Comparison of ENCODE assay signal across 8 mouse cellular contexts in genomic region chr8:64204167-64204566, GRCm38 (mm10). TPM values are rescaled to one million over a fixed set of nuclear protein-coding genes. Genes with fewer than 3 reads are reported as not detected.
A peak's percentile ranks its signal among the peaks of the same experiment; 100 is the strongest.
DNase-seq lines count a peak whose midpoint lies in the region; ATAC-seq and TF ChIP-seq lines count a peak whose summit lies in the region.

No protein-coding gene starts in this region.

- peak; percentile 80; the same call in 1 of the 2 replicates for ATAC-seq in embryonic facial prominence, embryonic 15.5 days (ENCODE audit: insufficient number of reproducible peaks, low FRiP score, low TSS enrichment, low read depth)
- ATAC-seq in neural tube, embryonic 12.5 days (ENCODE audit: low FRiP score, low read depth): peak; percentile 74

- TF ChIP-seq CTCF in liver, adult 2 months (IDR thresholded peaks at IDR 0.05; ENCODE audit: low read depth, low read length): 0 out of 2 replicates have a peak, but pooled peaks have one; percentile 3

- no peak overlapping the region for H3K9ac ChIP-seq in embryonic facial prominence, embryonic 15.5 days
- H3K9ac ChIP-seq in liver, adult 2 months (ENCODE audit: low read depth, low read length): no peak overlapping the region
- no peak overlapping the region for H3K9ac ChIP-seq in neural tube, embryonic 12.5 days

- no peaks in the 10 kb centered on the region for H3K79me2 ChIP-seq in liver, adult 2 months (ENCODE audit: control insufficient read depth, insufficient read depth, low read length)

- H3K36me3 ChIP-seq in embryonic facial prominence, embryonic 15.5 days: no peaks in the 10 kb centered on the region
- no peaks in the 10 kb centered on the region for H3K36me3 ChIP-seq in liver, adult 2 months (ENCODE audit: control insufficient read depth, insufficient read depth, low read length)
- no peaks in the 10 kb centered on the region for H3K36me3 ChIP-seq in neural tube, embryonic 12.5 days

- H3K4me2 ChIP-seq in embryonic facial prominence, embryonic 15.5 days (replicated peaks): peak overlapping the region; percentile 94
- peak overlapping the region; percentile 97 for H3K4me2 ChIP-seq in neural tube, embryonic 12.5 days (replicated peaks)

- H3K4me3 ChIP-seq in embryonic facial prominence, embryonic 15.5 days (replicated peaks): peak overlapping the region; percentile 61
- no peak overlapping the region for H3K4me3 ChIP-seq in liver, adult 2 months (ENCODE audit: insufficient read depth, low read depth, low read length)
- no peak overlapping the region for H3K4me3 ChIP-seq in neural tube, embryonic 12.5 days

- peak; percentile 21 for DNase-seq in ovary, postnatal 10 days (ENCODE audit: low spot score)
- DNase-seq in ovary, adult 18-20 months (ENCODE audit: low spot score): no peak
- DNase-seq in heart, adult 8-10 months (ENCODE audit: low spot score): peak; percentile 17
- DNase-seq in kidney, adult 11 months: peak; percentile 46
- DNase-seq in liver, adult 2 months (ENCODE audit: extremely low read depth, low read depth, low spot score): no peak
- DNase-seq in yolk sac, embryonic 10.5 days (ENCODE audit: low spot score): no peak

- no peaks in the 10 kb centered on the region for H3K9me3 ChIP-seq in embryonic facial prominence, embryonic 15.5 days (replicated peaks)
- H3K9me3 ChIP-seq in neural tube, embryonic 12.5 days: no peaks in the 10 kb centered on the region

- WGBS in embryonic facial prominence, embryonic 15.5 days: 3% methylated on average over 19 of the region's 19 CpGs
- WGBS in liver, adult 2 months: 5% methylated on average over 19 of the region's 19 CpGs
- WGBS in neural tube, embryonic 12.5 days: 2% methylated on average over 19 of the region's 19 CpGs

- H3K4me1 ChIP-seq in embryonic facial prominence, embryonic 15.5 days: peaks cover 13% of the 10 kb centered on the region; the same call in 1 of the 2 replicates
- peaks cover 2% of the 10 kb centered on the region for H3K4me1 ChIP-seq in liver, adult 2 months (ENCODE audit: control insufficient read depth, insufficient read depth, low read length)
- peaks cover 14% of the 10 kb centered on the region for H3K4me1 ChIP-seq in neural tube, embryonic 12.5 days

- no peak for TF ChIP-seq POLR2A in liver, adult 2 months (IDR thresholded peaks at IDR 0.05; ENCODE audit: extremely low read depth, insufficient read depth, low read length)

- H3K27ac ChIP-seq in embryonic facial prominence, embryonic 15.5 days (replicated peaks): no peak overlapping the region; the same call in 1 of the 2 replicates
- H3K27ac ChIP-seq in liver, adult 2 months (replicated peaks; ENCODE audit: insufficient read depth, low read depth, low read length): no peak overlapping the region
- H3K27ac ChIP-seq in neural tube, embryonic 12.5 days: no peak overlapping the region

- 0 out of 2 replicates have a peak, but pooled peaks cover 4% of the 10 kb centered on the region for H3K27me3 ChIP-seq in embryonic facial prominence, embryonic 15.5 days
- peaks cover 10% of the 10 kb centered on the region; the same call in 1 of the 2 replicates for H3K27me3 ChIP-seq in liver, adult 2 months (ENCODE audit: control insufficient read depth, insufficient read depth, low read length)
- H3K27me3 ChIP-seq in neural tube, embryonic 12.5 days (replicated peaks): 0 out of 2 replicates have a peak, but pooled peaks cover 4% of the 10 kb centered on the region

RNA-seq across cellular contexts. Expression of gene Tll1, which starts 1.9 kb away (rescaled TPM):
- polyA plus RNA-seq in embryonic facial prominence, embryonic 15.5 days (2015; fragmentation: Nextera tagmentation; extraction: Ambion mirVana): 3.3 and 3.6 TPM in 2 replicates
- total RNA-seq in heart, adult 8-10 months (2022): 1 to 10 TPM in 1 of 4 experiments, under 1 TPM in 3; 0.82 to 1.7 (median 0.92) TPM
- under 0.01 and 0.07 TPM in 2 replicates for total RNA-seq in liver, adult 2 months (2014; rRNA removed)
- polyA plus RNA-seq in liver, adult 2 months (2012; rRNA removed): not detected in 2 replicates
- polyA plus RNA-seq in neural tube, embryonic 12.5 days (2016; fragmentation: Nextera tagmentation; extraction: Ambion mirVana): 1.9 and 2.7 TPM in 2 replicates

Comparison
In these comparisons a context has a peak if more than half of its experiments do, and no peak if none do; other contexts are left out.
1. DNase-seq: peak in ovary, postnatal 10 days (single experiment), heart, adult 8-10 months (single experiment) and kidney, adult 11 months (single experiment); none in ovary, adult 18-20 months (single experiment), liver, adult 2 months (single experiment) and yolk sac, embryonic 10.5 days (single experiment).